Mouse (Mus musculus) olfactory bulb, adult 2 months (tissue): Measurements from ENCODE around the gene Kat5.

Experiments used
- CTCF ChIP-seq: fragments of 200-500 bp; IDR thresholded peaks from 2 replicates; pipeline ENCODE4 v1.5.1; 2012; ENCODE audit warnings: low read depth, mild to moderate bottlenecking, low read length, moderate library complexity; ENCODE audit not compliant: insufficient read depth
- POLR2A ChIP-seq: fragments of 200-500 bp; IDR thresholded peaks from 2 replicates; pipeline ENCODE4 v1.6.1; 2012; ENCODE audit warnings: mild to moderate bottlenecking, low read depth, low read length, moderate library complexity; ENCODE audit not compliant: insufficient read depth

- no peak for TF ChIP-seq POLR2A
- no peak for TF ChIP-seq CTCF
These were observed 4.9 kb downstream of the Kat5 start for GRCm38 (mm10) chr19:5605126-5605525.
